Mouse (Mus musculus) megakaryocyte-erythroid progenitor cell, adult 5 weeks (primary cell): ENCODE data around the gene Ces1b. TPM values are rescaled to one million over a fixed set of nuclear protein-coding genes. Genes with fewer than 3 reads are reported as not detected.

Source experiments
- polyA plus RNA-seq: library from polyadenylated mRNA; stranded (reverse); fragments of >175 nt; gene quantifications from 2 replicates; pipeline ENCODE4 v1.2.3, GENCODE M21; 2012

Ces1b gene
- not detected in 2 replicates for polyA plus RNA-seq

GRCm38 (mm10) chr8:93079887-93080286 is at the start of gene Ces1b:
Gene Ces1b, minus strand, starts transcription at chr8:93080017.

DNA sequence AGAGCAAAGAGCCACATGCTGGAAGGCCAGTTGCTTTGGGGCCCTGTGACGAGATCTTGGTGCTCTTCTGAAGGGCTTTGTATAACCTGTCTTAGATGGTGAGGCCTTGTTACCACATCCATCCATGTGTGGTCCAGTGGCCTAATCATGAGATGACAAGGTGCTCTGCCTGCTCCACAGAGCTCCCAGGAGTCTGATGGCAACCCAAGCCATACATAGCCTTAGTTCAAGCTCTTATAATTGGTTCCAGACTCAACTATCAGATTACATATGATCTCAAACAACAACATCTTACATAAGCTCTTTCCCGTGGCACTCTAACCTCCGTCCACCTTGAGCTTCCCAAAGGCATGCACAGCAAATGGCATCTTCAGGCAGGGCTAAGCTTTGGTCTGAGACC is 31.7 kb downstream of the Ces1b start, which contains the start of gene Ces1a:
Ces1a (minus strand) TSS at position 101 of the 400 bp plus-strand sequence.

Other genes with a start within 250 kb of the Ces1b start
- 2.2 and 2.4 TPM in 2 replicates for gene Lpcat2, start 224.7 kb downstream of the Ces1b start, polyA plus RNA-seq
- gene Capns2, start 178.6 kb downstream of the Ces1b start, polyA plus RNA-seq, result 0.16 and 0.92 TPM in 2 replicates
- gene Slc6a2, start 119.9 kb downstream of the Ces1b start, polyA plus RNA-seq, result not detected in 2 replicates
- gene Ces1a, start 31.8 kb downstream of the Ces1b start, polyA plus RNA-seq, result not detected in 2 replicates
- gene Ces1c, start 51.3 kb upstream of the Ces1b start, polyA plus RNA-seq, result not detected in 2 replicates
- gene Ces1d, start 117.8 kb upstream of the Ces1b start, polyA plus RNA-seq, result 0.08 TPM in 1 of 2 replicates, not detected in the other
- gene Ces1e, start 149.6 kb upstream of the Ces1b start, polyA plus RNA-seq, result not detected in 2 replicates
- not detected in 2 replicates for gene Ces1f, start 199.7 kb upstream of the Ces1b start, polyA plus RNA-seq